Mouse (Mus musculus) fat pad, adult 2 months (tissue): ENCODE measurements around the gene Tusc2.

ENCODE experiments used
- DNase-seq: peaks from one replicate; pipeline ENCODE4 v3.0.0-alpha.2; 2011; ENCODE audit warnings: low read depth, low spot score; ENCODE audit errors: extremely low read depth

Gene Tusc2

GRCm38 (mm10) chr9:107563029-107563581 is at the start of gene Tusc2:
Gene Tusc2, plus strand, starts transcription at chr9:107563255.
- DNase-seq: peak; percentile 56

GRCm38 (mm10) chr9:107514303-107514955 is 48.6 kb upstream of the Tusc2 start:
- no peak for DNase-seq

- DNase-seq: no peak
Observed at GRCm38 (mm10) chr9:107520331-107520730, 42.7 kb upstream of the Tusc2 start.

GRCm38 (mm10) chr9:107521190-107521589 is 41.9 kb upstream of the Tusc2 start:
- no peak for DNase-seq

DNA sequence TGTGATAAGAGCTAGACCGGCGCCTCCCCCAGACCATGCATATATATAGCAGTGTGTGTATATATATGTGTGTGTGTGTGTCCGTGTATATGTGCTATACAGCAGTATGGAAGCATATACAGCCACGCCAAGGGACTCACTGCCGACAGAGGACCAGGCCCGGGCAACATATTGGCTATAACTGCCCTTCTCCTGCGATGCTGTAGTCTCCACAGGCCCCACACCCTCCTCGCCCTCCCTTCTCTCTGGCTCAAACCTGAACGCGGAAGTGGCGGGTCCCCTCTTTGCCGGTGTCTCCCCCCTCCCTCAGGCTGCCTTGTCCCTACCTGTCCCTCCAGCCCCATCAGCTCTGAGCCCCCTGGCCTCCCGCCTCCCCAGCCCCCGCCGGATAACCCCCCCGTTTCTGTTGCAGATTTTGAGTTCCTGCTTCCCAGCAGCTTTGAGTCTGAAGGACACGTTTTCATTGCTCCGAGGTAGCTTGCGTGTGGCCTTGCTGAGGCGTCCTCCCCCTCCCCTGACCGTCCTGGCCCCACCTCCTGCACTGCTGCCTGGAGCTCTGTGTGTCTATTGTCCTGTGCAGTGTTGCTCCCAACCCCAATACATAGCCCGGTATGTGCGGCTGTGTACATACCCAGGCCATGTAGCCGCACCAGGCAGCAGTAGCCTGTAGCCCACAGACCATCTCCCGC is 41.2 kb upstream of the Tusc2 start:
- DNase-seq: no peak

GRCm38 (mm10) chr9:107522400-107522711 is 40.7 kb upstream of the Tusc2 start:
- DNase-seq: no peak

GRCm38 (mm10) chr9:107526198-107527026 is 36.6 kb upstream of the Tusc2 start:
- DNase-seq: no peak

DNA sequence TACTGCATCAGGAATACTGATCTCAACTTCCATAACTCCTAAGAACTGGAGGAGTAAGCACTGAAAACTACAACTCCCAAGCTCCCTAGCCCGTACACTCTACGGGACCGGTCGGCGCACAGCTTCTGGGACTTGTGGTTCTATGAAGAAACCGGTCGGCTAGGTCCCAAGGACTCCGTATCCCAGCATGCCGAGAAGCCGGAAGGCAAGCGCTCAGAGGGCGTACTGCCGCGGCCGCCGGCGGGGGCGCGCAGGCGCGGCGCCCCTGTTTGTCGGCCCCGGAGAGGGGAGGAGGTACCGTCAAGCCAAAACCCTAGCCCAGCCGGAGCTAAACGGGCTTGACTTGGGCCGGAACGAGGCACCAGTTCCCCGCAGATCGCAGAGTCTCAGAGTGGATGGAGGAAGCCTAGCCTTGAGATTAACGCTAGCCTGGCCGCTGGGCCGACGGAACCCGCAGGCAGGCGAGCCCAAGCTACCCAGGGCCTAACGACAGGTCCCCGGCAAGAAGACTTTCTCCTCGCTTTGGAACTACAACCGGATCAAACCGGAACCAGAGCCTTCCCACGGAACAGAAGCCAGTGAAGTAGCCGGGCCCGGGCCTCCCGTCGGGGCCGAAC is 29.2 kb upstream of the Tusc2 start, which contains the start of gene Tmem115:
Gene Tmem115, plus strand, starts transcription at position 155 of the 617 bp plus-strand sequence.
- DNase-seq: peak; percentile 99

DNA sequence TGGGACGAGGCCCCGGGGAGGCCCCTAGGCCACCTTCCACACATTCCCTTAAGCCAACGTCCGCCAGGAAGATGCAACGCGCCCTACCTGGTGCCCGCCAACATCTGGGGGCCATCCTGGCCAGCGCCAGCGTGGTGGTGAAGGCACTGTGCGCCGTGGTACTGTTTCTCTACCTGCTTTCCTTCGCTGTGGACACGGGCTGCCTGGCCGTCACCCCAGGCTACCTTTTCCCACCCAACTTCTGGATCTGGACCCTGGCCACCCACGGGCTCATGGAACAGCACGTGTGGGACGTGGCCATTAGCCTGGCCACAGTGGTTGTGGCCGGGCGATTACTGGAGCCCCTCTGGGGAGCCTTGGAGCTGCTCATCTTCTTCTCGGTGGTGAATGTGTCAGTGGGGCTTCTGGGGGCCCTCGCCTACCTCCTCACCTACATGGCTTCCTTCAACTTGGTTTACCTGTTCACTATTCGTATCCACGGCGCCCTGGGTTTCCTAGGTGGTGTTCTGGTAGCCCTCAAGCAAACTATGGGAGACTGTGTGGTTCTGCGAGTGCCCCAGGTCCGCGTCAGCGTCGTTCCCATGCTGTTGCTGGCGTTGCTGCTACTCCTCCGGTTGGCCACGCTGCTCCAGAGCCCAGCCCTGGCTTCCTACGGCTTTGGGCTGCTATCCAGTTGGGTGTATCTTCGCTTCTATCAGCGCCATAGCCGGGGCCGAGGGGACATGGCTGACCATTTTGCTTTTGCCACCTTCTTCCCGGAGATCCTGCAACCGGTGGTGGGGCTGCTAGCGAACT is 28.4 kb upstream of the Tusc2 start:
- no peak for DNase-seq

DNA sequence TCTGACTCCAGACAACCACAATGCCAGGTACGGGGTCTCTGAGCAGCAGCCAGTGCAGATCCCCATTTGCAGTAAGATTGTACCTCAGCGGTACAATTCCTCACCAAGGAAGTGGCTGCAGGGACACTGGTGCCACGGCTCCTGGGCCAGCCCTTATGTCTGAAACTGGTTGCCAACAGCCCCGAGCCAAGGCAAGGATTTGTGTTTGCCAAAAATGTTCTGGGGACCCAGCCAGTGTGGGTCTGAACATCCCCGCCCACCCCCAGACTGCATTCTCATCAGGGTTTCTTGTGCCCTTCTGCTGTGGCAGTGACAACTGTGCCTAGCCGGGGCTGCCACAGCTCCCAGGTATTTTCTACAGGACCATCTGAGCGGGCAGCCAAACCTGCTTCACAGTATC is 24.8 kb upstream of the Tusc2 start:
- no peak for DNase-seq

DNA sequence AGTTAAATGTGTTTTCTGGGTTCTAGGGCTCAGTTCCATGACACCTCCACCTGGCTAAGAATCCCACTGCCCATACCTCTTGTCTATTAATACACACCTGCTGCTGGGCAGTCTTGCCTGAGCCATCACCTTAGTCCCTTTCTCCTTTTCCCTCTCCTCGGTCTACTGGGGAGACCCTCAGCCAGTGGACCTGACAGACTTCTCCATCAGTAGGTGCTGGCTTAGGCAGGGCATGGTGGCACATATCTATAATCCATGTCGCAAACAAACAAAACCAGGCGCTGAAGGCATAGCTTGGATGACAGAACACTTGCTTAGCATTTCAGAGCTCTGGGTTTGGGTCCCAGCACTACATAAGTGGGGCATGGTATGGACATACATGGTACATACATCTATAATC is 24.3 kb upstream of the Tusc2 start:
- no peak for DNase-seq

DNA sequence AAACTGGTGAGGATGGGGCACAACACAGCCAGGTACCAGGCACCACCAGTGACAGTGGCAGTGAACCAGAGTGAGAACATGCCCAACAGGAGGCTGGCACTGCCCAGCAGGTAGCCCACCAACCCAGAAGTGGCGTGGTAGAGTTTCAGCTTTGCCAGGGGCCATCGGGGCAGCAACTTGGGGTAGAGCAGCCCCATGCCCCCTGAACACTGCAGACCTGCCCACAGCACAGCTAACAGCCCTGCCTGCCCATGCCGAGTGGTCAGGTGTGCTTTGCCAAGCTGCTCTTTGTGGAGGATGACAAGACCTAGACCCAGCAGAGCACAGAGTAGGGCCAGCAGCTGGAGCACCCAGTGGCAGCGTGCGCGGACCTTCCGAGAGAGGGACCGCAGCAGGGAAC is 23.1 kb upstream of the Tusc2 start:
- DNase-seq: no peak

DNA sequence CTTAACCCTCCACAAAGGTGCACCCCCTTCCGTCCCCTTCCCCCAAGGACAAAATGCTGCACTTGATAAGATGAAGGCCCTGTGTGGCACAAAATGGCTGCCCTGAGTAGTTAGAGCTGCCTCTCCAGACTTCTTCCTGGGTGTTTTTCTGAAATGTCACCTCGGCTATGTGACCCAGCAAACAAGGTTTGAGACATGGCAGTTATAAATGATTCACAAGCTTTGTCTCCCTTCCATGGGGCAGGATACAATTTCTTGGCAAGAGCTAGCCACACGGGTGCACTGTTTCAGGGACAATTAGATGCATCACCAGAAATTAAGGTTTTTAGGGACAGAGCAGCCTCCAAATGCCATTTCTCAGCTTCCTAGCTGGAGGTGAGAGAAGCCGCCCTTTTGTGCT is 22.6 kb upstream of the Tusc2 start:
- no peak for DNase-seq

DNA sequence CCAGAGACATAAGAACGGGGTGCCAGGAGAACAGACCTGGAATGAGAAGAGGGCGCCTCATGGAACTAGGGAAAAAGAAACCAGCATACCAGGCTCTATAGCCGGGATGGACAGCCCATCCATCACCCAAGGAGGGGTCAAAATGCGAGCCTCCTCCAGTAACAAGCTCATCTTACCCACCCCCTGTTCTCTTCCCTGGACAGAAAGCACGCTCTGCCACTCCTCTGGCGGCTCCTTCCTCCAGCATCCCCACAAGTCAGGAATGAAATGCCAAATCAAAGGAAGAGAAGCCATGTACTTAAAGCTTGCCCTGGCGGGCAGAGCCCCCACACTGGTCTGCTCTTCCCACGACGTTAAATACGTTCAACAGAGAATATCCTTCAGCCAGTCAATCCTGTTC is 22.1 kb upstream of the Tusc2 start:
- no peak for DNase-seq

GRCm38 (mm10) chr9:107541474-107542351 is 21.3 kb upstream of the Tusc2 start, which contains the start of the genes Cyb561d2 and Nprl2:
Gene Cyb561d2, minus strand, starts transcription at chr9:107542193.
Gene Nprl2, plus strand, starts transcription at chr9:107542226.
- peak; percentile 59 for DNase-seq

DNA sequence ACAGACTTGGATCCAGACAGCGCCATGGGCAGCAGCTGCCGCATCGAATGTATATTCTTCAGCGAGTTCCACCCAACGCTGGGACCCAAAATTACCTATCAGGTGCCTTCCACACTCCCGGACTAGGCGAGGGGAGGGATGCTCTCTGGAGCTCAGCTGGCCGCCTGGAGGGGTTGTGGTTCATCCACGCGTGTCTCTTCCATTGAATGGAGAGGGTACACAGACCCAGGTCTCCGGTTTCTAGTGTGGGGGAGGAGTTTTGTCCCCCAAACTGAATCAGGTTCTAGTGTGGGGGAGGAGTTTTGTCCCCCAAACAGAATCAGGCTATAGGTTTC is 20.7 kb upstream of the Tusc2 start:
- no peak for DNase-seq

- DNase-seq: no peak
Observed at GRCm38 (mm10) chr9:107542721-107543120, 20.3 kb upstream of the Tusc2 start.

DNA sequence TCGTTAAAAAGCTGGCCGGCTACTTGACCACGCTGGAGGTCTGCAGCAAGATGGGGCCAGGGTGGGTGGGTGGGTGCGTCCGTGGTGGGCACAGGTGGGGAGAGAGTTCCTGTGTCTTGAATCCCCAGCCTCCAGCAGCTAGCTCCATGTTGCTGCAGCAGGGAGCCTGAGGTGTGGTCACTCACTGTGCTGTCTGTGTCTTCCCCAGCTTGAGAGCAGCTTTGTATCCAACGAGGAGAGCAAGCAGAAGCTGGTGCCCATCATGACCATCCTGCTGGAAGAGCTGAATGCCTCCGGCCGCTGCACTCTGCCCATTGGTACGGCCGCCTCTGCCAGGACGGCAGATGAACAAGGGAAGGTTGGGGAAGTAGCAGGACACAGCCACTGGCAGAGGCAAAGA is 19.8 kb upstream of the Tusc2 start:
- no peak for DNase-seq

DNA sequence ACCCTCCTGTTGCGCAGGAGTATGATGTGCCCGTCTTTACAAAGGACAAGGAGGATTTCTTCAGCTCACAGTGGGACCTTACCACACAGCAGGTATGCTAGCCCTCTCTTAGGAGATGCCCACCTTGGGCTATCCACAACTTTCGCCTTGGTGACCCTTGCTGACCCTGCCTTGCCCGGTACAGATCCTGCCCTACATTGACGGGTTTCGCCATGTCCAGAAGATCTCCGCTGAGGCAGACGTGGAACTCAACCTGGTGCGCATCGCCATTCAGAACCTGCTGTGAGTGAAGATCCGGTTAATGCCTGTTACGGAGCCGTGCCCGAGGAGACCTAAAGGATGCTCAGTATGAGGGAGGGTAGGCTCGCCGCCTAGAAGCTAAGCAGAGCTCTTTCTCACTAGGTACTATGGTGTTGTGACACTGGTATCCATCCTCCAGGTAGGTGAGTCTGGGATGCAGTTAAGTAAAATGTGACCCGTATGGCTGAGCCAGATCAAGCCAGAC is 18.8 kb upstream of the Tusc2 start:
- DNase-seq: no peak
